Mouse (Mus musculus) stomach, postnatal 0 days (tissue): Measurements from ENCODE around the gene Rnpepl1.

Experiments
- CTCF ChIP-seq: IDR thresholded peaks from 2 replicates; pipeline ENCODE4 v1.5.1; 2016; ENCODE audit warnings: antibody characterized with exemption, low read depth, mild to moderate bottlenecking, moderate library complexity
- EP300 ChIP-seq: optimal IDR thresholded peaks from 2 replicates; pipeline ENCODE3; 2016; ENCODE audit warnings: antibody characterized with exemption

DNA sequence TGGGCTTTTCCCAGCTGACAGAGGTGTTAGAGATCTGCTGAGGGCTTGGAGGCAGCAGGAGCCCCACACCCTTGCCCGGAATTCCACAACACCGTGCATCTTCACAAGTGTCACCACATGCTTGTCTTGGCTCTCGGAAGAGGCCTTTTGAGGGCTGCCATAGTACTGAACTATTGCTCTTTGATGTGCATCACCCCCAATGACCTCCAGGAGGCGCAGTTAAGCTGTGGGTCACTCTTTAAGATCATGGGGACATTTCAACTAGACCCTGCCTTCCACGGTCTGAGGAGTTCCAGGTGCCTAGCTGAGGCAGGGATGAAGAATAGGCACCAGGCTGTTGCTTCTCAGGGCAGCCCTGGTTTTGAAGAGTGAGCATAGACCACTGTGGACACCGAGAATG, 38.8 kb downstream of the Rnpepl1 start:
- TF ChIP-seq EP300 (no peak), CTCF (peak; percentile 73)
